ENCODE assay signal across 12 mouse cellular contexts in the genomic region with DNA sequence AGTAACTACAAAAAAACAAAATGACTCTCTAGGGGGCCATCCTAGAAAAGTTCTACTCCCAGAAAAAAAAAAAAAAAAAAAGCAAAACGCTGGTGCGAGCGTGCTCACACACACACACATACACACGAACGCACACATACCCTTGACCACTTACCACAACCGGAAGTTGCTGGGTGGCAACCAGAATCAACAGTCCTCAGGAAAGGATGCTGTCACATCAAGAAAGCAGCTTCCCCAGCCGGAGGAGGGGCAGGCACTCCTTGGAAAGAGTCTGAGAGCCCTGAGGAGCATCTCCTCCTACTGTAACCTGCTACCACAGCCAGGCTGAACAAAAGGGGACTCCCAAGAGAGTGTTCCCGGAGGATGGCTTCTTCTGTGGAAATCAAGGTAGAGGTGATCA. TPM values are rescaled to one million over a fixed set of nuclear protein-coding genes. Genes with fewer than 3 reads are reported as not detected.
DNase-seq lines count a peak whose midpoint lies in the region; ATAC-seq lines count a peak whose summit lies in the region.
"Had no signal": no experiment of that assay in that cellular context is flagged by ENCODE, and none has a peak within 500 bp of the region (broad histone marks: within the 10 kb centered on the region; RNA-seq: fewer than 3 reads in every experiment).

No protein-coding gene starts in this region.

- H3K36me3 ChIP-seq in embryonic facial prominence, embryonic 15.5 days, result no peaks in the 10 kb centered on the region
- no peaks in the 10 kb centered on the region for H3K36me3 ChIP-seq in midbrain, embryonic 16.5 days (ENCODE audit: control insufficient read depth, insufficient read depth, low read length)
- H3K36me3 ChIP-seq: limb, embryonic 12.5 days had no signal

- H3K4me2 ChIP-seq in embryonic facial prominence, embryonic 15.5 days (replicated peaks), result no peak overlapping the region
- no peak overlapping the region for H3K4me2 ChIP-seq in midbrain, embryonic 16.5 days (ENCODE audit: low read length)
- H3K4me2 ChIP-seq: hindbrain, embryonic 14.5 days; limb, embryonic 12.5 days had no signal

- peak; percentile 12 for DNase-seq in spleen, adult 12 weeks (ENCODE audit: low spot score)
- no peak for DNase-seq in spleen, adult 18-20 months
- DNase-seq in frontal cortex, postnatal 25 days (ENCODE audit: low spot score in 2 of 2), result no peak
- no peak for DNase-seq in adrenal gland, postnatal 14 days
- DNase-seq: retina, postnatal 1 day had no signal

- H3K4me1 ChIP-seq in embryonic facial prominence, embryonic 15.5 days, result no peaks in the 10 kb centered on the region
- no peaks in the 10 kb centered on the region for H3K4me1 ChIP-seq in midbrain, embryonic 16.5 days (ENCODE audit: control insufficient read depth, insufficient read depth, low read length)

- 63% methylated on average over 8 of the region's 8 CpGs for WGBS in embryonic facial prominence, embryonic 15.5 days
- 80% methylated on average over 8 of the region's 8 CpGs for WGBS in midbrain, embryonic 16.5 days

- 0 out of 2 replicates have a peak, but pooled peaks have one; percentile 34 for ATAC-seq in embryonic facial prominence, embryonic 15.5 days (ENCODE audit: insufficient number of reproducible peaks, low FRiP score, low TSS enrichment, low read depth)
- ATAC-seq in monocyte, adult 5-6 weeks (replicated peaks; ENCODE audit: insufficient number of reproducible peaks, low FRiP score, low TSS enrichment, poor library complexity, severe bottlenecking), result peak; percentile 67
- ATAC-seq in midbrain, embryonic 16.5 days, result no peak
- ATAC-seq: forebrain, embryonic 16.5 days had no signal

- H3K27ac ChIP-seq in embryonic facial prominence, embryonic 15.5 days (replicated peaks), result no peak overlapping the region
- no peak overlapping the region for H3K27ac ChIP-seq in midbrain, embryonic 16.5 days (ENCODE audit: low read length)
- H3K27ac ChIP-seq: hindbrain, embryonic 14.5 days; limb, embryonic 12.5 days had no signal

- no peak overlapping the region for H3K4me3 ChIP-seq in embryonic facial prominence, embryonic 15.5 days (replicated peaks)
- no peak overlapping the region for H3K4me3 ChIP-seq in midbrain, embryonic 16.5 days (ENCODE audit: low read depth, low read length)
- H3K4me3 ChIP-seq: limb, embryonic 12.5 days had no signal

- H3K27me3 ChIP-seq in embryonic facial prominence, embryonic 15.5 days, result no peaks in the 10 kb centered on the region
- H3K27me3 ChIP-seq in midbrain, embryonic 16.5 days (ENCODE audit: control insufficient read depth, insufficient read depth, low read depth, low read length), result no peaks in the 10 kb centered on the region

- H3K9ac ChIP-seq in embryonic facial prominence, embryonic 15.5 days, result no peak overlapping the region
- no peak overlapping the region for H3K9ac ChIP-seq in midbrain, embryonic 16.5 days (ENCODE audit: low read depth, low read length)
- H3K9ac ChIP-seq: hindbrain, embryonic 14.5 days; limb, embryonic 12.5 days had no signal

- no peaks in the 10 kb centered on the region for H3K9me3 ChIP-seq in embryonic facial prominence, embryonic 15.5 days (replicated peaks)
- 0 out of 2 replicates have a peak, but pooled peaks cover 3% of the 10 kb centered on the region for H3K9me3 ChIP-seq in midbrain, embryonic 16.5 days (replicated peaks; ENCODE audit: control insufficient read depth, low read length, poor library complexity, severe bottlenecking)
- H3K9me3 ChIP-seq: limb, embryonic 12.5 days had no signal

RNA-seq across cellular contexts. Expression of gene Atp8b4, which starts 0.7 kb away (rescaled TPM):
- 3.0 and 3.4 TPM in 2 replicates for polyA plus RNA-seq in embryonic facial prominence, embryonic 15.5 days (2015; fragmentation: Nextera tagmentation; extraction: Ambion mirVana)
- total RNA-seq in monocyte, adult 5-6 weeks (2017), result 75.4 to 129 TPM (median 81.3 TPM) in 3 replicates
- not detected in 2 replicates for polyA plus RNA-seq in midbrain, embryonic 16.5 days (2015; fragmentation: Nextera tagmentation; extraction: Ambion mirVana)
- 0.70 and 2.0 TPM in 2 replicates for total RNA-seq in adrenal gland, postnatal 14 days (2021)
- polyA plus RNA-seq: forebrain, embryonic 16.5 days; midbrain, postnatal 0 days had no signal

RNA-seq across cellular contexts. Expression of gene Slc27a2, which starts 52.5 kb away (rescaled TPM):
- polyA plus RNA-seq in embryonic facial prominence, embryonic 15.5 days (2015; fragmentation: Nextera tagmentation; extraction: Ambion mirVana), result 16.3 and 24.8 TPM in 2 replicates
- 0.32 to 0.87 TPM in 2 of 3 replicates, not detected in the other for total RNA-seq in monocyte, adult 5-6 weeks (2017)
- polyA plus RNA-seq in midbrain, embryonic 16.5 days (2015; fragmentation: Nextera tagmentation; extraction: Ambion mirVana), result 14.0 and 14.6 TPM in 2 replicates
- total RNA-seq in adrenal gland, postnatal 14 days (2021), result 68.8 and 158 TPM in 2 replicates

Comparison
In these comparisons a context has a peak if more than half of its experiments do, and no peak if none do; other contexts are left out.
1. RNA of gene Atp8b4, which starts 0.7 kb away (total RNA-seq): 75.4 to 129 TPM in monocyte, adult 5-6 weeks; 0.70 to 2.0 TPM in adrenal gland, postnatal 14 days; every median in the first group is over 10 times any median in the second.
2. RNA of gene Slc27a2, which starts 52.5 kb away (total RNA-seq): 68.8 to 158 TPM in adrenal gland, postnatal 14 days; 0.32 to 0.87 TPM in monocyte, adult 5-6 weeks; every median in the first group is over 10 times any median in the second.